Mouse (Mus musculus) liver, postnatal 0 days (tissue): ENCODE results near the gene Itgae.

Experiments used
- CTCF ChIP-seq: sonication (generic); IDR thresholded peaks from 2 replicates; pipeline ENCODE4 v1.5.1; 2016; ENCODE audit warnings: antibody characterized with exemption, low read depth
- EP300 ChIP-seq: IDR thresholded peaks from 2 replicates; pipeline ENCODE4 v1.6.1; 2016; ENCODE audit warnings: antibody characterized with exemption, low read depth, mild to moderate bottlenecking

DNA sequence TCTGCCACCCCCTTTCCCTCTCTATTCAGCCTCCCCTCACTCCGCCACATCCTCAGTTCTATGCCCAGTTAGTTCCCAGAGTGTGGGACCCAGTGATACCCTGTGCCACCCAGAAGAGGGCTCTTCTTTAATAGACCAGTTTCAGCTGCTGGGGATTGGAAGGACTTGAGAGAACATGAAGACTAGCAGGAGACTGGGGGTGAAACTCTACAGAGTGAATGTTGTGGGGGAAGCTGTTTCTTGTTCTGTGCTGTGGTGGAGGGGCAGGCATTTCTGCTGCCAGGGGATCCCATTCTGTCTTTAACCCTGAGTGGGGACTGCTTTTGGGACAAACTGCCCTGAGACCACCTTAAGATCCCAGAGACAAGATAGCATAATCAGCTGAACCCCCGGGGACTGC is 443 bp downstream of the Itgae start:
- TF ChIP-seq CTCF (no peak), EP300 (no peak)
